Mouse (Mus musculus): ENCODE data around the gene 4921507P07Rik. TPM values are rescaled to one million over a fixed set of nuclear protein-coding genes. Genes with fewer than 3 reads are reported as not detected.

4921507P07Rik gene
- total RNA-seq, 2 experiments from 2014 or later, result 0.19 to 0.30 TPM

Small RNA genes within 50 kb of the gene (microRNA-seq; reads per million reads assigned to microRNA genes)
- 0 reads per million in 2 experiments for gene Mir6371

Other genes with a start within 250 kb of the 4921507P07Rik start
- 10 to 100 TPM; 15.5 to 17.8 TPM for gene Osbpl3, start 140.4 kb downstream of the 4921507P07Rik start, total RNA-seq (2021)
- gene Cycs, start 30.1 kb downstream of the 4921507P07Rik start, total RNA-seq (2021), result 10 to 100 TPM; 44.0 to 48.0 TPM
- not detected for gene Npvf, start 57.8 kb upstream of the 4921507P07Rik start, total RNA-seq (2021)